Mouse (Mus musculus): ENCODE measurements around the gene Gm21962.

GRCm38 (mm10) chr3:137642137-137642536, 29.2 kb upstream of the Gm21962 start:
- TF ChIP-seq EP300 (optimal IDR thresholded peaks at IDR 0.05) (no peak), CTCF (IDR thresholded peaks at IDR 0.05; ENCODE audit: low read depth) (no peak)
